Mouse (Mus musculus): Measurements from ENCODE around the gene Syt7.
A peak's percentile ranks its signal among the peaks of the same experiment; 100 is the strongest.

The Syt7 gene

GRCm38 (mm10) chr19:10425484-10426270 lies 36.8 kb downstream of the Syt7 start:
- DNase-seq = no peak

GRCm38 (mm10) chr19:10426312-10426711 lies 37.4 kb downstream of the Syt7 start:
- no peak for DNase-seq

- no peak for DNase-seq
Measured at GRCm38 (mm10) chr19:10426793-10427192, 37.9 kb downstream of the Syt7 start.

- DNase-seq = no peak
Measured at GRCm38 (mm10) chr19:10427431-10427830, 38.5 kb downstream of the Syt7 start.

- DNase-seq = no peak
Measured at GRCm38 (mm10) chr19:10429371-10429770, 40.5 kb downstream of the Syt7 start.

- no peak for DNase-seq
Measured at GRCm38 (mm10) chr19:10431410-10431809, 42.5 kb downstream of the Syt7 start.

GRCm38 (mm10) chr19:10431841-10432240 lies 43.0 kb downstream of the Syt7 start:
- DNase-seq = no peak

- DNase-seq = no peak
Measured at GRCm38 (mm10) chr19:10433225-10433624, 44.3 kb downstream of the Syt7 start.

- DNase-seq = no peak
Measured at GRCm38 (mm10) chr19:10433879-10434540, 45.1 kb downstream of the Syt7 start.

- DNase-seq = no peak
Measured at GRCm38 (mm10) chr19:10434927-10435326, 46.0 kb downstream of the Syt7 start.

- DNase-seq = peak; percentile 42
Measured at GRCm38 (mm10) chr19:10435908-10436307, 47.0 kb downstream of the Syt7 start.

- no peak for DNase-seq
Measured at GRCm38 (mm10) chr19:10436726-10437125, 47.8 kb downstream of the Syt7 start.

GRCm38 (mm10) chr19:10437521-10437920 lies 48.6 kb downstream of the Syt7 start:
- no peak for DNase-seq

GRCm38 (mm10) chr19:10444685-10445369 lies 55.9 kb downstream of the Syt7 start:
- DNase-seq = no peak

- no peak for DNase-seq
Measured at GRCm38 (mm10) chr19:10448275-10448674, 59.4 kb downstream of the Syt7 start.

- no peak for DNase-seq
Measured at GRCm38 (mm10) chr19:10449190-10449589, 60.3 kb downstream of the Syt7 start.

- DNase-seq = peak; percentile 62
Measured at GRCm38 (mm10) chr19:10449708-10450107, 60.8 kb downstream of the Syt7 start.

- no peak for DNase-seq
Measured at GRCm38 (mm10) chr19:10454718-10455436, 66.0 kb downstream of the Syt7 start.

- DNase-seq = no peak
Measured at GRCm38 (mm10) chr19:10455437-10455806, 66.5 kb downstream of the Syt7 start.

GRCm38 (mm10) chr19:10456752-10457483 lies 68.0 kb downstream of the Syt7 start, which contains the start of gene Lrrc10b:
Gene Lrrc10b (minus strand): TSS chr19:10457473.
- peak; percentile 54 for DNase-seq

- DNase-seq = peak; percentile 10
Measured at GRCm38 (mm10) chr19:10457484-10457800, 68.6 kb downstream of the Syt7 start.

- no peak for DNase-seq
Measured at GRCm38 (mm10) chr19:10458096-10458495, 69.2 kb downstream of the Syt7 start.

- DNase-seq = no peak
Measured at GRCm38 (mm10) chr19:10459907-10460306, 71.0 kb downstream of the Syt7 start.
